Mouse (Mus musculus): ENCODE data around the gene Pheta2. TPM values are rescaled to one million over a fixed set of nuclear protein-coding genes. Genes with fewer than 3 reads are reported as not detected.

Pheta2 gene
- polyA plus RNA-seq, 1 experiment from 2014 or later = 14.1 TPM

DNA sequence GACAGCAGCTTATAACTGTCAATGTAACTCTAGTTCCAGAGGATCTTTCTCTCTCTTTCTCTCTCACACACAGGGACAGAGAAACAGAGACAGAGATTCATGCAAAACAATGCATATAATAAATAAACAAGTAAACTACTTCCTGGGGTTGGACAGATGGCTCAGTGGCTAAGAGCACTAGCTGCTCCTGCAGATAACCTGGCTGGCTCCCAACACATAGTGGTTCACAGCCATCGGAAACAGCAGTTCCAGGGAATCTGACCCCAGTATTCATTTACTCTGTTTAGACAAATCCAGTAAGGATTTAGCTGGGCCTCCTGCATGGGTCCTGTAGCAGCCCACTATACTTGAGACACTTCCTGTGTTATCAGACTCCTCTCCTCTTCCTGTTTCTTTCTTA, 19.1 kb upstream of the Pheta2 start:
- no peak overlapping the region for H3K4me3 ChIP-seq (ENCODE audit: low read length)
- H3K9me3 ChIP-seq (ENCODE audit: control insufficient read depth, low read length) = no peaks in the 10 kb centered on the region
- H3K27ac ChIP-seq (ENCODE audit: low read length) = no peak overlapping the region
- H3K4me1 ChIP-seq (replicated peaks; ENCODE audit: control insufficient read depth, insufficient read depth, low read length) = no peaks in the 10 kb centered on the region
- no peaks in the 10 kb centered on the region for H3K27me3 ChIP-seq (ENCODE audit: control insufficient read depth, insufficient read depth, low read depth, low read length)
- H3K36me3 ChIP-seq (ENCODE audit: control insufficient read depth, insufficient read depth, low read length) = no peaks in the 10 kb centered on the region
- no peak overlapping the region for H3K4me2 ChIP-seq (ENCODE audit: low read depth, low read length)
- no peak for ATAC-seq (ENCODE audit: low read depth)
- 30% methylated on average over 1 of the region's 1 CpGs for WGBS
- H3K9ac ChIP-seq (ENCODE audit: low read length) = no peak overlapping the region

DNA sequence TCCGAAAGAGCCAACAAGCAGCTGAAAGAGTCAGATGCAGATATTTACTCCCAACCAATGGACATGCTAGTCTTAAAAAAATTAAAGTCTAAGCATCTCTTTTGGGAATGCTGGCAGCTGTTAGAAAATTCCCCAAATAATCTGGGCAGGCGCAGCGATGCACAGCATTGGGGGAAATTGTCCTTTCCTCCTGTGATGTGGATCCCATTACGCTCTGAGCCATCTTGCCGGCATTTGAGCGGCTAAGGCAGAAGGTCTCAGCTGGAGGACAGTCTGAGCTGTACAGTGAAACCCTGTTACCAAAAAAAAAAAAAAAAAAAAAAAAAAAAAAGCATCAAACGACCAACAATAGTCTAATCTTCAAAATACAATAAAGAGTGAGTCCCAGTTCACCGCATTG, 16.5 kb upstream of the Pheta2 start:
- no peaks in the 10 kb centered on the region for H3K27me3 ChIP-seq (ENCODE audit: control insufficient read depth, insufficient read depth, low read depth, low read length)
- H3K4me2 ChIP-seq (ENCODE audit: low read depth, low read length) = no peak overlapping the region
- H3K36me3 ChIP-seq (ENCODE audit: control insufficient read depth, insufficient read depth, low read length) = no peaks in the 10 kb centered on the region
- no peak for ATAC-seq (ENCODE audit: low read depth)
- WGBS = 72% methylated on average over 8 of the region's 8 CpGs
- no peak overlapping the region for H3K27ac ChIP-seq (ENCODE audit: low read length)
- no peak overlapping the region for H3K4me3 ChIP-seq (ENCODE audit: low read length)
- no peaks in the 10 kb centered on the region for H3K4me1 ChIP-seq (replicated peaks; ENCODE audit: control insufficient read depth, insufficient read depth, low read length)
- H3K9me3 ChIP-seq (ENCODE audit: control insufficient read depth, low read length) = no peaks in the 10 kb centered on the region
- no peak overlapping the region for H3K9ac ChIP-seq (ENCODE audit: low read length)

DNA sequence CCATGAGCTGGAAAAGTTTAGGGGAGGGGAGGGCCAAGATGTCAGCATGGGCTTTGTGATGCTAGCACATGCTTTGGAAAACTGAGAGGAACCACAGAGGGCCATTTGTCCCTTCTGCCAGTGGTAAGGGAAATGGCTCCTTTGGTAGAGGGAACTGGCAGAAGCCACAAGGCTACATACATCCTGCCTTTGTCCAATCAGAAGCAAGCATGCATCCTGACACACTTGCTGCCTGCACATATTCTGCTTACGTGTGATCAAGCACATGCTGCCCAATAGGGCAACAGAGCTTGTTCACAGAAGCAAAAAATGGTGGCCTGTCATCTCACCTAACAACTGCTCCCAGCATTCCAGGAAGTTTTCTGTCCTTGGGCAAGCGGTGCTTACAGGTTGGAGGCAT, 13.4 kb upstream of the Pheta2 start:
- 60% methylated on average over 2 of the region's 2 CpGs for WGBS
- no peak overlapping the region for H3K9ac ChIP-seq (ENCODE audit: low read length)
- no peak overlapping the region for H3K4me3 ChIP-seq (ENCODE audit: low read length)
- H3K9me3 ChIP-seq (ENCODE audit: control insufficient read depth, low read length) = no peaks in the 10 kb centered on the region
- H3K27me3 ChIP-seq (ENCODE audit: control insufficient read depth, insufficient read depth, low read depth, low read length) = no peaks in the 10 kb centered on the region
- H3K4me2 ChIP-seq (ENCODE audit: low read depth, low read length) = no peak overlapping the region
- H3K4me1 ChIP-seq (replicated peaks; ENCODE audit: control insufficient read depth, insufficient read depth, low read length) = no peaks in the 10 kb centered on the region
- no peak overlapping the region for H3K27ac ChIP-seq (ENCODE audit: low read length)
- H3K36me3 ChIP-seq (ENCODE audit: control insufficient read depth, insufficient read depth, low read length) = peaks cover 7% of the 10 kb centered on the region
- ATAC-seq (ENCODE audit: low read depth) = no peak

DNA sequence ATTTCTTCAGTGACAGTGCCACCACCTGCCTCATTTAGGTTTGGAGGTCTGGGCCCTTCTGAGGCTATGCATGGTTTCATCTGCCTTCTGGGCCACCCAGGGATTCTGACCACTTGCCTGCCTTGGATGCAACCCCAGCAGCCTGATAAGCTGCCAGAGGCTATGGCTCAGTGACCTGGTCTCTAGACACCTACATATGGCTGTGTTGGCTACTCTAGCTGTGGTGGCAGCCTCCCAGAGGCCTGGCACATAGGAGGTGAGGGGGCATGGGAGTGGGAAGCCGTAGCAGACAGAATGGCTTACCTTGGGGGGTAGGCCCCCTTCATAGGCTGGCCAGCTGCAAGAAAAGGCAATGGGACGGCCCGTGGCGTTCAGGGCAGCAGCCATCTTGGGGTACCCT, 3.5 kb upstream of the Pheta2 start:
- H3K27me3 ChIP-seq (ENCODE audit: control insufficient read depth, insufficient read depth, low read depth, low read length) = no peaks in the 10 kb centered on the region
- no peaks in the 10 kb centered on the region for H3K9me3 ChIP-seq (ENCODE audit: control insufficient read depth, low read length)
- H3K4me3 ChIP-seq (ENCODE audit: low read length) = no peak overlapping the region
- no peak overlapping the region for H3K27ac ChIP-seq (ENCODE audit: low read length)
- peaks cover 10% of the 10 kb centered on the region for H3K4me1 ChIP-seq (replicated peaks; ENCODE audit: control insufficient read depth, insufficient read depth, low read length)
- peaks cover 13% of the 10 kb centered on the region for H3K36me3 ChIP-seq (ENCODE audit: control insufficient read depth, insufficient read depth, low read length)
- no peak overlapping the region for H3K9ac ChIP-seq (ENCODE audit: low read length)
- 92% methylated on average over 4 of the region's 4 CpGs for WGBS
- no peak for ATAC-seq (ENCODE audit: low read depth)
- H3K4me2 ChIP-seq (ENCODE audit: low read depth, low read length) = no peak overlapping the region

DNA sequence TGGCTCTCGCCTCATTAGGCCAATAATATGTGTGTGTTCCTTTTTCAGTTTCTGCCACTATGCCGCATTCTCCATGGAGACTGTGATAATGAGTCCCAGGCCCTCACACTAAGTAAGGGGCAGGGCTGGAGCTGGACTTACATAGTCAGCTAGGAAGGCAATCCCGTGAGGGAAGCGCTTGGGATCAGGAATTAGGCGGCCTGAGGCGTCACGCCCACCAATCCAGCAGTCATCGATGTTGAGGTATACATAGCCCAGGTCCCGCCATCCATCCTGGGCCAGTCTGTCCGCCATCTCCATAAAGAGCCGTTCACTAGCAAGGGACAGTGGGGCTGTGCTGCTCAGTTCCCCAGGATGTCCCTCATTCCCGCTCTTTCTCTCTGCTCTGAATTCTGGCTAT, 2.1 kb upstream of the Pheta2 start:
- peaks cover 20% of the 10 kb centered on the region for H3K4me1 ChIP-seq (replicated peaks; ENCODE audit: control insufficient read depth, insufficient read depth, low read length)
- H3K9me3 ChIP-seq (ENCODE audit: control insufficient read depth, low read length) = no peaks in the 10 kb centered on the region
- no peak overlapping the region for H3K4me2 ChIP-seq (ENCODE audit: low read depth, low read length)
- H3K27ac ChIP-seq (ENCODE audit: low read length) = no peak overlapping the region
- no peak overlapping the region for H3K9ac ChIP-seq (ENCODE audit: low read length)
- H3K36me3 ChIP-seq (ENCODE audit: control insufficient read depth, insufficient read depth, low read length) = peaks cover 9% of the 10 kb centered on the region
- no peak overlapping the region for H3K4me3 ChIP-seq (ENCODE audit: low read length)
- peaks cover 3% of the 10 kb centered on the region; the same call in 1 of the 2 replicates for H3K27me3 ChIP-seq (ENCODE audit: control insufficient read depth, insufficient read depth, low read depth, low read length)
- WGBS = 92% methylated on average over 12 of the region's 12 CpGs
- ATAC-seq (ENCODE audit: low read depth) = no peak

DNA sequence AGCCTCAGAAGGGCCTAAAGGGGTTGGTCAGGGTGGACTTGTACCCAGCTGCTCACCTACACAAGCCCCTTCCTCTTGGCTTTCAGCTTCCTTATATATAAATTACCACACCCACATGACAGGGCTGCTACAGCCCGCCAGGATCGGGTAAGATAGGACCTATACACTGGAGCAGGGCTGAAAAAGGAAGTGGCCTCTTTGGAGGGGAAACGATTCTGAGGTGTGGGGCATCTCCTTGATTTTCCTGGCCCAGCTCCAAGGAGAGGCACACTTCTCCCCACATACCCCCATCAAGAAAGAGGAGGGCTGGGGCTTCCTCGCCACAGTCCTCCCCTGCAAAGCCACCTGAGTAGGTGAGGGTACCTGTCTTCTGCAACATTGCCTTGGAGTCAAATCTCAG, 867 bp upstream of the Pheta2 start:
- no peaks in the 10 kb centered on the region for H3K9me3 ChIP-seq (ENCODE audit: control insufficient read depth, low read length)
- peaks cover 9% of the 10 kb centered on the region for H3K36me3 ChIP-seq (ENCODE audit: control insufficient read depth, insufficient read depth, low read length)
- peak overlapping the region; percentile 73 for H3K4me3 ChIP-seq (ENCODE audit: low read length)
- no peak for ATAC-seq (ENCODE audit: low read depth)
- WGBS = 1% methylated on average over 4 of the region's 4 CpGs
- H3K9ac ChIP-seq (ENCODE audit: low read length) = peak overlapping the region; percentile 81
- peaks cover 3% of the 10 kb centered on the region; the same call in 1 of the 2 replicates for H3K27me3 ChIP-seq (ENCODE audit: control insufficient read depth, insufficient read depth, low read depth, low read length)
- H3K4me1 ChIP-seq (replicated peaks; ENCODE audit: control insufficient read depth, insufficient read depth, low read length) = peaks cover 25% of the 10 kb centered on the region
- H3K27ac ChIP-seq (ENCODE audit: low read length) = no peak overlapping the region
- peak overlapping the region; percentile 77 for H3K4me2 ChIP-seq (ENCODE audit: low read depth, low read length)

DNA sequence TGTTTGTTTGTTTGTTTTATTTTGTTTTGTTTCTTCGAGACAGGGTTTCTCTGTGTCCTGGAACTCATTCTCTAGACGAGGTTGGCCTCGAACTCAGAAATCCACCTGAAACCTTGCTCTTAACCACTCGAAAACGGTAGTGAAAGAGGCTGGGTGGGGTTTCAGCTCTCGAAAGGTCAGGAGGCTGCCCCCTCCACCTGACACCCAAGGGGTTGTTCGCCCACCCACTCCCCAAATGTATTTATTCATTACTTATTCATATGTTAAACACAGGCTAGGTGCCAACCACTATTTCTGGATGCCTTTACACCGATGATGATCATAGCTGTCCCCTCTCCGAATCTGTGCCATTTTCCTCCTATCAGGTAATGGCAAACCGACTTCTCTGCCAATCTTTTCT, 408 bp downstream of the Pheta2 start:
- Histone ChIP-seq H3K27me3 (ENCODE audit: control insufficient read depth, insufficient read depth, low read depth, low read length) (peaks cover 3% of the 10 kb centered on the region; the same call in 1 of the 2 replicates), H3K27ac (ENCODE audit: low read length) (no peak overlapping the region), H3K9ac (ENCODE audit: low read length) (peak overlapping the region; percentile 81), H3K36me3 (ENCODE audit: control insufficient read depth, insufficient read depth, low read length) (peaks cover 9% of the 10 kb centered on the region), H3K4me3 (ENCODE audit: low read length) (peak overlapping the region; percentile 73), H3K4me1 (replicated peaks; ENCODE audit: control insufficient read depth, insufficient read depth, low read length) (peaks cover 25% of the 10 kb centered on the region), H3K9me3 (ENCODE audit: control insufficient read depth, low read length) (no peaks in the 10 kb centered on the region), H3K4me2 (ENCODE audit: low read depth, low read length) (peak overlapping the region; percentile 77)
- 44% methylated on average over 10 of the region's 10 CpGs for WGBS
- ATAC-seq (ENCODE audit: low read depth) = no peak

DNA sequence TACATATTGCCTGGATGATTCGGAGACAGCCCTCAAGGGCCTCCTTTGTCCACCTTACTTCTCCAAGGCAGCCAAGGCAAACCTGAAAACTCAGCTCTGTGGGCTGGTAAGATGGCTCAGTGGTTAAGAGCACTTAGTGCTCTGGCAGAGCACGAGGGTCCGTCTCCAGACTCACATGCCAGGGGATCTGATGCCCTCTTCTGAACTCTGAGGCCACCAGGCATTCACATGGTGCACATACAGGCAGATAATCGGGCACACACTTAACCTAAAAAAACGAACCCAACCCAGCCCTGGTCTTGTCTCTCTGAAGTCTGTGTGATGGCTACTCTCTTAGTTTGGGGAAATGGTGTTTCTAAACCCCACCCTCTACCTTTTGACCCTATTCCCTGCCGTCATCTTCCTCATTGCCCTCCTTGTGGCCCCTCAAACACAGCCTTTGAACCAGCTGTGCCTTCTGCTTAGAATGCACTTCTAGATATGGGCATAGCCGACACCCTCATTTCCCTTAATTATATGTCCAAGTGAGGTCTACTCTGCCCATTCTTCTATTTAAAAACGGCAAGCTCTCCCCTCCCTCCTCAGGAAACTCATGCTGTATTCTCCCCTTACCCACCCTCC, 1.0 kb downstream of the Pheta2 start:
- peaks cover 3% of the 10 kb centered on the region; the same call in 1 of the 2 replicates for H3K27me3 ChIP-seq (ENCODE audit: control insufficient read depth, insufficient read depth, low read depth, low read length)
- peaks cover 4% of the 10 kb centered on the region for H3K36me3 ChIP-seq (ENCODE audit: control insufficient read depth, insufficient read depth, low read length)
- ATAC-seq (ENCODE audit: low read depth) = no peak
- 51% methylated on average over 8 of the region's 8 CpGs for WGBS
- H3K4me1 ChIP-seq (replicated peaks; ENCODE audit: control insufficient read depth, insufficient read depth, low read length) = peaks cover 25% of the 10 kb centered on the region
- H3K4me2 ChIP-seq (ENCODE audit: low read depth, low read length) = no peak overlapping the region
- H3K4me3 ChIP-seq (ENCODE audit: low read length) = no peak overlapping the region
- no peak overlapping the region for H3K27ac ChIP-seq (ENCODE audit: low read length)
- H3K9ac ChIP-seq (ENCODE audit: low read length) = no peak overlapping the region
- H3K9me3 ChIP-seq (ENCODE audit: control insufficient read depth, low read length) = no peaks in the 10 kb centered on the region

DNA sequence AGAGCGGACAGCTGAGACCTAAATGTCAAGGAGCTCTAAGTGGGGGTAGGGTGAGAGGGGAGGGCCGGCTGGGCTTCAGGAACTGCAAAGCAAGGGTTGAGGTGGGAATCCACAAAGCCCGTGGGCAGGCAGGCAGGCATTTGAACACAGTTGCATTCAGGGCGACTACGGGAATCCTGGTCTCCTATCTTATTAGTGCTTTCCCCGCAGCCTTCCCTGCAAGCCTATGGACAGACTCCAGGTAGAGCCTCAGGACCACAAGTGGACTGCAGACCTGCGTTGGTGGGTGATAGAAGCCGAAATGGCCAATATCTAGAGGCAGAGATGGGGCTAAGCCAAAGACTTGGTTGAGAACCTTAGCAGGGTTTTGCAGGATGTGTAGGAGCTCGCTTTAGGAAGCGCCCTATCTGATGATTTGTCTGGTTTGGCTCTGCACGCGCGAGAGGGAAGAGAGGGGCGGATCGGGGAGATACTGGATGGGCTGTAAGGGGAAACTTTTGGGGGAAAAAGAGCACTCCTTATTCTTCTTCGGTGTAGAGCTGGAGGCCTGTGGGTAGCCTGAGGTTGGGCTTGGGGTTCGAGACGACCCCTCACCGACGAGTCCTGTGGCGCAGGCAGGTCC, 1.8 kb downstream of the Pheta2 start:
- ATAC-seq (ENCODE audit: low read depth) = no peak
- Histone ChIP-seq H3K9me3 (ENCODE audit: control insufficient read depth, low read length) (no peaks in the 10 kb centered on the region), H3K27ac (ENCODE audit: low read length) (peak overlapping the region; percentile 78), H3K4me1 (replicated peaks; ENCODE audit: control insufficient read depth, insufficient read depth, low read length) (peaks cover 25% of the 10 kb centered on the region), H3K4me2 (ENCODE audit: low read depth, low read length) (peak overlapping the region; percentile 71), H3K4me3 (ENCODE audit: low read length) (peak overlapping the region; percentile 63), H3K9ac (ENCODE audit: low read length) (peak overlapping the region; percentile 79), H3K36me3 (ENCODE audit: control insufficient read depth, insufficient read depth, low read length) (no peaks in the 10 kb centered on the region), H3K27me3 (ENCODE audit: control insufficient read depth, insufficient read depth, low read depth, low read length) (peaks cover 3% of the 10 kb centered on the region; the same call in 1 of the 2 replicates)
- WGBS = 25% methylated on average over 21 of the region's 21 CpGs
